Mouse (Mus musculus): ENCODE results near the gene Col5a2. TPM values are rescaled to one million over a fixed set of nuclear protein-coding genes. Genes with fewer than 3 reads are reported as not detected.

Col5a2 gene
- total and polyA plus RNA-seq, 3 experiments: 0.38 TPM; not detected in 2

DNA sequence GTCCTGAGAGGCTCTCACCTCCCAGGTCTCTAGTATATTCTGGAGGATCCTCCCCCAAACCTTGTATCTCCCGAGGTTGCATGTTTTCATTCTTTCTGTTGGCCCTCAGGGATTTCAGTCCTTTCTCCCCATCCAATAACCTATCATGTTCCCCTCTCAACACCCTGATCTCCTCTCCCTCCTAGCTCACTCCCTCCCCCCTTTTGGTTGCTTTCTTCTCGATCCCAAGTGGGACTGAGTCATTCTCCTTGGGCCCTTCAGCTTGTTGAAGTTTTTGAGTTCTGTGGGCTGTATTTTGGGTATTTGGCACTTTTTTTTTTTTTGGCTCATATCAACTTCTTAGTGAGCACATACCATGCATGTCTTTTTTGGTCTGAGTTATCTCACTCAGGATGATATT lies 143.9 kb downstream of the Col5a2 start:
- Histone ChIP-seq H3K27me3 (ENCODE audit: insufficient read depth, low read length) (no peaks in the 10 kb centered on the region), H3K36me3 (replicated peaks) (no peaks in the 10 kb centered on the region), H3K4me3 (ENCODE audit: low read depth, low read length) (no peak overlapping the region), H3K4me1 (ENCODE audit: insufficient read depth, low read depth, low read length) (no peaks in the 10 kb centered on the region), H3K9me3 (replicated peaks) (no peaks in the 10 kb centered on the region)
- no peak for DNase-seq (ENCODE audit: low spot score)
- TF ChIP-seq GATA2 (IDR thresholded peaks at IDR 0.05; ENCODE audit: borderline replicate concordance, low read depth, low read length): no peak
- TF ChIP-seq POLR2AphosphoS5 (IDR thresholded peaks at IDR 0.05; ENCODE audit: insufficient replicate concordance, low read depth, low read length): no peak
- no peak for TF ChIP-seq TAL1 (conservative IDR thresholded peaks at IDR 0.05; ENCODE audit: low read depth, low read length)
- TF ChIP-seq CTCF (IDR thresholded peaks at IDR 0.05; ENCODE audit: low read depth, low read length): no peak
- TF ChIP-seq GATA1 (IDR thresholded peaks at IDR 0.05; ENCODE audit: borderline replicate concordance, low read length): no peak
- ATAC-seq (ENCODE audit: extremely low read depth, insufficient number of reproducible peaks, low FRiP score, poor library complexity, severe bottlenecking): no peak

DNA sequence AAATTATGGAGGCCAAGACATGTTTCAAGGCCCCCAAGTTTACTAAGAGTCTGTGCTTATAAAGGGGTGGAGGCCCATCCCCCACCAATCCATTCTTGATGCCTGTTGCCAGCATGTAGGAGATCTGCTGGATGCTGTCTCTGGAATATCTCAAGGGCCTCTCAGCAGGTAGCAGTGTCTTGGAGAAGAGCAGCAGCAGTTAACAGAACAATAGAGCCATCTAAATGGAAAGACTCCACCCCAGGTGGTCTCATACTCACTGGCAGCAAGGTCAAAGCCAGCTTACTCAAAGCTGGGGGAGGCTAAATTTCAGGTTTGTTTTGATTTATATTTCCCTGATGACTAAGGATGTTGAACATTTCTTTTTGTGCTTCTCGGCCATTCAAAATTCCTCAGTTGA lies 145.1 kb downstream of the Col5a2 start:
- Histone ChIP-seq H3K36me3 (replicated peaks) (no peaks in the 10 kb centered on the region), H3K4me1 (ENCODE audit: insufficient read depth, low read depth, low read length) (no peaks in the 10 kb centered on the region), H3K9me3 (replicated peaks) (no peaks in the 10 kb centered on the region), H3K27me3 (ENCODE audit: insufficient read depth, low read length) (no peaks in the 10 kb centered on the region), H3K4me3 (ENCODE audit: low read depth, low read length) (no peak overlapping the region)
- TF ChIP-seq POLR2AphosphoS5 (IDR thresholded peaks at IDR 0.05; ENCODE audit: insufficient replicate concordance, low read depth, low read length): no peak
- no peak for TF ChIP-seq TAL1 (conservative IDR thresholded peaks at IDR 0.05; ENCODE audit: low read depth, low read length)
- no peak for TF ChIP-seq GATA2 (IDR thresholded peaks at IDR 0.05; ENCODE audit: borderline replicate concordance, low read depth, low read length)
- TF ChIP-seq GATA1 (IDR thresholded peaks at IDR 0.05; ENCODE audit: borderline replicate concordance, low read length): no peak
- no peak for TF ChIP-seq CTCF (IDR thresholded peaks at IDR 0.05; ENCODE audit: low read depth, low read length)
- ATAC-seq (ENCODE audit: extremely low read depth, insufficient number of reproducible peaks, low FRiP score, poor library complexity, severe bottlenecking) (no peak), DNase-seq (ENCODE audit: low spot score) (no peak)

DNA sequence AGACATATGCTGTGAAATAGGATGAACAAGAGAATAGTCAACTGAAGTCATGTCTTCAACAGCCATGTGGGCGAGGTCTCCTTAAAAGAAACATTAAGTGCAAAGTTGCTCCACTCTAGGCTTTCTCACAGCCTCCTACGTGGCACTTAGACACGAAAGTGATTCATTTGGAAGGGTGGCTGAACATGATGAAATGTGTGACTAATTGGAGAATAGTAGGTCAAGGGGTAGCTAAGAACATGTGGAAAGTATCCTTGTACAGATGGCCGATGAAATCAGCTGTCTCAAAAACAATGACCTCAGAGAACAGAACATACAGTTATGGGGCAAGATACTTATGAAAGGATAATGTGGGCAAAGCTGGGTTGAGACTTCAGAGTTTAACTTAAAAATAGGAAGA lies 147.1 kb downstream of the Col5a2 start:
- no peaks in the 10 kb centered on the region for H3K9me3 ChIP-seq (replicated peaks)
- H3K4me3 ChIP-seq (ENCODE audit: low read depth, low read length): no peak overlapping the region
- no peaks in the 10 kb centered on the region for H3K4me1 ChIP-seq (ENCODE audit: insufficient read depth, low read depth, low read length)
- ATAC-seq (ENCODE audit: extremely low read depth, insufficient number of reproducible peaks, low FRiP score, poor library complexity, severe bottlenecking) (no peak), DNase-seq (ENCODE audit: low spot score) (no peak)
- TF ChIP-seq GATA1 (IDR thresholded peaks at IDR 0.05; ENCODE audit: borderline replicate concordance, low read length): no peak
- no peak for TF ChIP-seq TAL1 (conservative IDR thresholded peaks at IDR 0.05; ENCODE audit: low read depth, low read length)
- no peak for TF ChIP-seq CTCF (IDR thresholded peaks at IDR 0.05; ENCODE audit: low read depth, low read length)
- no peaks in the 10 kb centered on the region for H3K36me3 ChIP-seq (replicated peaks)
- H3K27me3 ChIP-seq (ENCODE audit: insufficient read depth, low read length): no peaks in the 10 kb centered on the region

DNA sequence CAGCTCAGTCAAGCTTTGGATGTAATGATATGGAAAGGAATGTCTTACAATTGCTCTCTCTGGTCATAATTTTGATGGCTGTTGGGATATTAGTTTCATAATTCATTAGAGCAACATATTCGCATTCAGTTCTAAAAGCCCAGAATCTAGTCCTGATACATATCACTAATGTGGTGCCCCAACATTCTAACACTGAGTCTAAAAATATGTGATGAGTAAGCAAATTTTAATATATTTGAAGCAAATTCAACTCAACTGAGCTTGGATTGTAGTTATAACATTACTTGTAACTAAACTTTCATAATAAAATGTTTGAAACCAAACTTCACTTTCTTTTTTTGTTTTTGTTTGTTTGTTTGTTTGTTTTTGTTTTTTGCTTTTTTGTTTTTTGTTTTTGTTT lies 173.9 kb downstream of the Col5a2 start:
- Histone ChIP-seq H3K27me3 (ENCODE audit: insufficient read depth, low read length) (no peaks in the 10 kb centered on the region), H3K9me3 (replicated peaks) (no peaks in the 10 kb centered on the region), H3K4me3 (ENCODE audit: low read depth, low read length) (no peak overlapping the region), H3K4me1 (ENCODE audit: insufficient read depth, low read depth, low read length) (no peaks in the 10 kb centered on the region), H3K36me3 (replicated peaks) (no peaks in the 10 kb centered on the region)
- DNase-seq (ENCODE audit: low spot score): no peak
- ATAC-seq (ENCODE audit: extremely low read depth, insufficient number of reproducible peaks, low FRiP score, poor library complexity, severe bottlenecking): no peak
- no peak for TF ChIP-seq CTCF (IDR thresholded peaks at IDR 0.05; ENCODE audit: low read depth, low read length)
- no peak for TF ChIP-seq GATA1 (IDR thresholded peaks at IDR 0.05; ENCODE audit: borderline replicate concordance, low read length)
- no peak for TF ChIP-seq GATA2 (IDR thresholded peaks at IDR 0.05; ENCODE audit: borderline replicate concordance, low read depth, low read length)
- no peak for TF ChIP-seq TAL1 (conservative IDR thresholded peaks at IDR 0.05; ENCODE audit: low read depth, low read length)
- TF ChIP-seq POLR2AphosphoS5 (IDR thresholded peaks at IDR 0.05; ENCODE audit: insufficient replicate concordance, low read depth, low read length): no peak

Other genes starting within 250 kb of the Col5a2 start
- not detected in 2 replicates for gene Col3a1, start 191.7 kb downstream of the Col5a2 start, total RNA-seq (2014; fragmentation: Nextera tagmentation)
- gene Col3a1, start 191.7 kb downstream of the Col5a2 start, total RNA-seq (2017): 0.12 and 0.22 TPM in 2 replicates
- gene Col3a1, start 191.7 kb downstream of the Col5a2 start, polyA plus RNA-seq (2012): not detected in 2 replicates

Measured in G1E (cell line).